Mouse (Mus musculus) mouse embryonic stem cell (cell line): Measurements from ENCODE around the gene Upk2.
"Not testable (repeated sequence)": the region's sequence is repeated elsewhere in the genome, so short reads cannot be mapped to it uniquely, and the experiment has no call there.

ENCODE experiments used
- in situ Hi-C, 2 experiments: fragments of 300-500 bp; cut with MboI; formaldehyde crosslinking; loops; 1 replicate in 1 of 2; 3 replicates in 1 of 2; pipeline ENCODE4 v1.14.3; 2019 to 2020; ENCODE audit warnings: low sequenced_read_pairs in 2 of 2, low pct_unique_long_range_greater_than_20kb in 1 of 2, mixed read lengths in 1 of 2; ENCODE audit not compliant: unreplicated experiment in 1 of 2

The Upk2 gene

DNA sequence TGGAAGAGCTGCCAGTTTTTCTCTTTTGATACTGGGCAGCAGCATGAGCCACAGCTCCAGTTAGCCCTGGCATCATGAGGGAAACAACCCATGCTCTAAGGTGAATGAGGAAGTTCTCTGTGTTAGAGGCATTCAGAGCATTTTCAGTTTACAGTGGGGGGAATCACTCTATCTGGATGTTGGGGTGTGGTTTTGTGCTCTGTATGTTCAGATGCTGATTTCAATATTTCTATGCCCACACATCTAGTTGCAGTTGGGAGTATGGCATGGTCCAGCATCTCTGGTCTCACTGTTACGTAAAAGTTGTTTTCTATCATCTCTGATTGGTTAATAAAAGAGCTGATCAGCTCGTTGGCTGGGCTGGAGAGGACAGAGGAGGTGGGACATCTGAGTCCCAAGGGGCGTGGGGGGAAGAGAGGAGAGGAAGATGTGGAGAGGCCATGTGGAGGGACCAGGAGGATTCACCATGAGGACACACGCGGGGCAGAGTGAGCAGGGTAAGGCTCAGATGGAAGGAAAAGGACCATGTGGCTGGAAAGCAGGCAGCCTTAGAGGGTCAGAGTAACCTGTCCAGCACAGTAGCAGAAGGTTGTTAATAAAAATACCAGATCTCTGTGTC, 34.4 kb downstream of the Upk2 start:
- in situ Hi-C loops = no loop called here

- in situ Hi-C loops = not testable (repeated sequence)
These were observed 35.0 kb downstream of the Upk2 start for GRCm38 (mm10) chr9:44419730-44420129.

- in situ Hi-C loops = no loop called here
These were observed 36.0 kb downstream of the Upk2 start, which contains the start of gene Ccdc84 for GRCm38 (mm10) chr9:44418519-44419385. Ccdc84 (minus strand) TSS chr9:44418569.

- in situ Hi-C loops = no loop called here
These were observed 36.8 kb downstream of the Upk2 start for GRCm38 (mm10) chr9:44417892-44418363.

- in situ Hi-C loops = no loop called here
These were observed 37.5 kb downstream of the Upk2 start for GRCm38 (mm10) chr9:44417156-44417891.

DNA sequence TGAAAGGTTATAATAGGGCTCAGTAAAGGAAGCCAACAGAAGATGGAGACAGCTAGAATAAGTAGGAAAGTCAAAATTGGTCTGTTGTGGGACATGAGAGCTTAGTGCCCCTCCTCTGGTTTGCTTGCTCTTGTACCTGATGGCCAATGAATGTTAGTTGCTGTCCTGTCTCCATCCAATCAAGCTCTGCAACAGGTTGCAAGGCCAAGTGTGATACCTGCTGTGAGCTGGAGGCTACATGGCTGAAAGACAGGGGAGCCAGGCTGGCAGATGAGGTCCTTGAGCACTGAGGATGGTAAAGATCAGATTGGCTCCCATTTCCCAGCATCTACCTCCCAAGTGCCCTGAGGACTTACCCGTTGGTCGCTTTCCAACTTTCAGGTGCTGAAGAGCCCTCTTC, 42.0 kb downstream of the Upk2 start:
- in situ Hi-C loops = no loop called here

DNA sequence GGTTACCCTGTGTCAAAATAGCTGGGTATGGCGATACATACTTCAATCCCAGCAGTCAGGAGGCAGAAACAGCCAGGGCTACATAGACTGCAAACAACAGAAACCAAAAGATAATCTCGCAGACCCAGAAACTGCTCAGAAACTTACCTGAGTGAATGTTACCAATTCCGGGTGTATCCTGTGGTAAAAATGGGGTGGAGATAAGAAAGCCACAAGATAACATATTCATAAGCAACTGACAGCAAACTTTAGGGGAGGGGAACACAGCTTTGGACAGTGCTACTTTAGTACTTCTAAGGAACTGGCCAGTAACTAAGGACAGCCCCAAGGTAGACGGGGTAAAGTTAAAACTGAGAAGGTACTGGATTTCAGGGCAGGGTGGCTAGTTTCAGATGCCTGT, 42.5 kb downstream of the Upk2 start:
- in situ Hi-C loops = no loop called here

- in situ Hi-C loops = no loop called here
These were observed 43.1 kb downstream of the Upk2 start for GRCm38 (mm10) chr9:44411601-44412130.

- in situ Hi-C loops = no loop called here
These were observed 44.0 kb downstream of the Upk2 start for GRCm38 (mm10) chr9:44410647-44411336.

DNA sequence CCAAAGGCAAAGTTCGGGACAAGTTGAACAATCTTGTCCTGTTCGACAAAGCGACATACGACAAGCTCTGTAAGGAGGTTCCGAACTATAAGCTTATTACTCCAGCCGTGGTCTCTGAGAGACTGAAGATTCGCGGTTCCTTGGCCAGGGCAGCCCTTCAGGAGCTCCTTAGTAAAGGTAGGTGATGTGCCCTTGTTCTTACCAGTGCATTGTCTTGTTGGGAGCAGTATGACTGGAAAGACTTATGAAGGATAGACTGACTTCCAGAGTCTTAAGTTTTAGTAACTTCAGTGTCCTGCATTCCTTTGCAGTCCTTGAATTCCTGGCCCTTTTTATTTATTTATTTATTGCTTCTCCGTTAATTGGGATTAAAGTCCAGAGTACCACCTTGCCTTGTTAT, 46.1 kb downstream of the Upk2 start:
- in situ Hi-C loops = not testable (repeated sequence)

DNA sequence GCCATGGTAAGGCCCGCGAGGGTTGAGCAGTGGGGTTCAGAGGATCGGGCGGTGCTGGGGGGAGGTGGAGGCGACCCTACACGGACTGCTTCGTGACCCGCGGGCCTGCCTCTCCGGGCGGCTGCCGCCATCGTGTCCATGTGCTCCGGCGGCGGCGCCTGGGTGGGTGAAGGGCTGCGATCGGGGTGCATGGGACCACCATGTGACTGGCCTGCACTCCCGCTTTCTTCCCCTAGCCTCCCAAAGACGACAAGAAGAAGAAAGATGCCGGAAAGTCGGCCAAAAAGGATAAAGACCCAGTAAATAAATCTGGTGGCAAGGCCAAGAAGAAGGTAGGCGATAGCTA, 47.1 kb downstream of the Upk2 start:
- in situ Hi-C loops = no loop called here

- in situ Hi-C loops = no loop called here
These were observed 47.6 kb downstream of the Upk2 start, which contains the start of the genes Rps25 and Trappc4 for GRCm38 (mm10) chr9:44406906-44407751. Rps25 (plus strand) TSS chr9:44407139. Trappc4 (minus strand) TSS chr9:44407600.

DNA sequence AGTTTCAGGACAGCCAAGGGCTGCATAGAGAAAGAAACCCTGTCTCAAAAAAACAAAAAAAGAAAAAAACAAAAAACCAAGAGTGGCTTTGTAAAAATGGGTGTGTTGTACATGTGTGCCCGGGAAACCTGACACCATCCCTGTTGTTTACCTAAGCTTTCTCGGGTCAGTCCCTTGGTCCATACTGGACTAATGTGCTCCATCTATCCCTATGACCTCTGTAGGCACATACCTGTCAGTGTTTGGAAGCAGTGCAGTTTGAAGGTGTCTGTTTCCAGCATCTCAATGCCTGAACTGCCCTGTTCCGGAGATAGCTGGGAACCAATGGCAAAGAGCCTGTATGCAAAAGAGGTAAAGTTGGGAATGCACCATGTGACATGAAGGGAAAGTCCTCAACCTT, 49.8 kb downstream of the Upk2 start:
- in situ Hi-C loops = no loop called here
